Mouse (Mus musculus) embryo, embryonic 11 days (tissue): ENCODE data around the gene Rhbdl3.
"Not testable (repeated sequence)": the region's sequence is repeated elsewhere in the genome, so short reads cannot be mapped to it uniquely, and the experiment has no call there.

Experiments used
- DNase-seq: peaks from one replicate; pipeline ENCODE4 v3.0.0-alpha.2; 2015

Gene Rhbdl3

GRCm38 (mm10) chr11:80313462-80313861 is 12.8 kb downstream of the Rhbdl3 start:
- DNase-seq = no peak

- DNase-seq = no peak
Measured at GRCm38 (mm10) chr11:80313944-80314343, 13.2 kb downstream of the Rhbdl3 start.

- DNase-seq = peak; percentile 56
Measured at GRCm38 (mm10) chr11:80315743-80316639, 15.3 kb downstream of the Rhbdl3 start.

- peak; percentile 22 for DNase-seq
Measured at GRCm38 (mm10) chr11:80323255-80323654, 22.5 kb downstream of the Rhbdl3 start.

- DNase-seq = no peak
Measured at GRCm38 (mm10) chr11:80324636-80325035, 23.9 kb downstream of the Rhbdl3 start.

GRCm38 (mm10) chr11:80332709-80333400 is 32.1 kb downstream of the Rhbdl3 start:
- peak; percentile 21 for DNase-seq

GRCm38 (mm10) chr11:80335609-80336350 is 35.1 kb downstream of the Rhbdl3 start:
- peak; percentile 85 for DNase-seq

GRCm38 (mm10) chr11:80336351-80336730 is 35.6 kb downstream of the Rhbdl3 start:
- peak; percentile 9 for DNase-seq

- peak; percentile 49 for DNase-seq
Measured at GRCm38 (mm10) chr11:80342482-80342881, 41.8 kb downstream of the Rhbdl3 start.

- DNase-seq = peak; percentile 86
Measured at GRCm38 (mm10) chr11:80351832-80352430, 51.2 kb downstream of the Rhbdl3 start.

- peak; percentile 48 for DNase-seq
Measured at GRCm38 (mm10) chr11:80354832-80355231, 54.1 kb downstream of the Rhbdl3 start.

GRCm38 (mm10) chr11:80368949-80369348 is 68.2 kb downstream of the Rhbdl3 start:
- no peak for DNase-seq

GRCm38 (mm10) chr11:80376651-80377050 is 75.9 kb downstream of the Rhbdl3 start:
- DNase-seq = no peak

GRCm38 (mm10) chr11:80377712-80378451 is 77.2 kb downstream of the Rhbdl3 start, which contains the start of gene 5730455P16Rik:
Gene 5730455P16Rik, minus strand, starts transcription at chr11:80378034.
- DNase-seq = peak; percentile 92

- DNase-seq = not testable (repeated sequence)
Measured at GRCm38 (mm10) chr11:80378452-80379068, 77.8 kb downstream of the Rhbdl3 start.

GRCm38 (mm10) chr11:80379184-80379583 is 78.5 kb downstream of the Rhbdl3 start:
- not testable (repeated sequence) for DNase-seq

GRCm38 (mm10) chr11:80382626-80383018 is 81.9 kb downstream of the Rhbdl3 start:
- DNase-seq = peak; percentile 42

- peak; percentile 99 for DNase-seq
Measured at GRCm38 (mm10) chr11:80383019-80383625, 82.4 kb downstream of the Rhbdl3 start, which contains the start of gene Zfp207. Gene Zfp207, plus strand, starts transcription at chr11:80383279.

GRCm38 (mm10) chr11:80383626-80384046 is 82.9 kb downstream of the Rhbdl3 start:
- DNase-seq = peak; percentile 50

- DNase-seq = no peak
Measured at GRCm38 (mm10) chr11:80384461-80384860, 83.7 kb downstream of the Rhbdl3 start.

- DNase-seq = no peak
Measured at GRCm38 (mm10) chr11:80385055-80385454, 84.3 kb downstream of the Rhbdl3 start.
